Mouse (Mus musculus) testis, adult 10 weeks (tissue): Measurements from ENCODE around the gene Ift20. TPM values are rescaled to one million over a fixed set of nuclear protein-coding genes. Genes with fewer than 3 reads are reported as not detected.

Experiments used
- polyA plus RNA-seq: library from polyadenylated mRNA; stranded (reverse); fragments of 350-450 nt; fragmentation: Illumina TruSeq; extraction: RNeasy Lipid Tissue Mini Kit (QIAGEN cat#74804); gene quantifications from one replicate; pipeline ENCODE4 v1.2.3, GENCODE M21; 2014; ENCODE audit warnings: low read depth, low replicate concordance

The Ift20 gene
- 45.9 TPM for polyA plus RNA-seq

GRCm38 (mm10) chr11:78536080-78536689 is at the start of gene Ift20, which contains the start of gene Tnfaip1:
Gene Ift20, plus strand, starts transcription at chr11:78536361.
Gene Tnfaip1, minus strand, starts transcription at chr11:78536332.

GRCm38 (mm10) chr11:78497544-78498522 is 38.3 kb upstream of the Ift20 start, which contains the start of gene Sarm1:
Gene Sarm1, minus strand, starts transcription at chr11:78497754.

GRCm38 (mm10) chr11:78499004-78499403 is 37.2 kb upstream of the Ift20 start, which contains the start of gene Vtn:
Gene Vtn, plus strand, starts transcription at chr11:78499091.

GRCm38 (mm10) chr11:78502909-78503650 is 33.1 kb upstream of the Ift20 start, which contains the start of gene Sebox:
Gene Sebox, plus strand, starts transcription at chr11:78503447.

GRCm38 (mm10) chr11:78512025-78512957 is 23.9 kb upstream of the Ift20 start, which contains the start of the genes Tmem199 and Poldip2:
Gene Tmem199, minus strand, starts transcription at chr11:78512172.
Gene Poldip2, plus strand, starts transcription at chr11:78512193.

GRCm38 (mm10) chr11:78550168-78551058 is 14.3 kb downstream of the Ift20 start, which contains the start of gene Tmem97:
Gene Tmem97, minus strand, starts transcription at chr11:78550777.

Other genes starting within 250 kb of the Ift20 start
- gene BC030499, start 245.5 kb upstream of the Ift20 start, polyA plus RNA-seq: 0.46 TPM
- gene Spag5, start 234.8 kb upstream of the Ift20 start, polyA plus RNA-seq: 48.0 TPM
- 4.2 TPM for gene Aldoc, start 213.4 kb upstream of the Ift20 start, polyA plus RNA-seq
- gene Pigs, start 207.9 kb upstream of the Ift20 start, polyA plus RNA-seq: 3.7 TPM
- 9.2 TPM for gene Unc119, start 192.9 kb upstream of the Ift20 start, polyA plus RNA-seq
- not detected for gene Foxn1, start 149.8 kb upstream of the Ift20 start, polyA plus RNA-seq
- 0.41 TPM for gene Slc13a2, start 114.1 kb upstream of the Ift20 start, polyA plus RNA-seq
- gene Slc46a1, start 70.7 kb upstream of the Ift20 start, polyA plus RNA-seq: 0.31 TPM
- 0.15 TPM for gene Sarm1, start 38.6 kb upstream of the Ift20 start, polyA plus RNA-seq
- gene Vtn, start 37.3 kb upstream of the Ift20 start, polyA plus RNA-seq: 0.73 TPM
- gene Sebox, start 32.9 kb upstream of the Ift20 start, polyA plus RNA-seq: not detected
- gene Tmem199, start 24.2 kb upstream of the Ift20 start, polyA plus RNA-seq: 29.0 TPM
- gene Poldip2, start 24.2 kb upstream of the Ift20 start, polyA plus RNA-seq: 39.3 TPM
- 8.6 TPM for gene Tnfaip1, start within 50 bp of the Ift20 start, polyA plus RNA-seq
- 411 TPM for gene Tmem97, start 14.4 kb downstream of the Ift20 start, polyA plus RNA-seq
- 25.2 TPM for gene Nlk, start 161.0 kb downstream of the Ift20 start, polyA plus RNA-seq
- gene Ccnq, start 215.4 kb downstream of the Ift20 start, polyA plus RNA-seq: 2.8 TPM